Mouse (Mus musculus) splenic B cell, adult 2 months (primary cell): ENCODE results near the gene Nphs1.

ENCODE experiments used
- DNase-seq: peaks from one replicate; pipeline ENCODE4 v3.0.0-alpha.2; 2011; ENCODE audit warnings: low read depth, low spot score
- H3K27me3 ChIP-seq: 2 replicates; pipeline ENCODE4 v1.6.1; 2012; ENCODE audit warnings: mild to moderate bottlenecking, low read length, moderate library complexity, mixed read lengths; ENCODE audit not compliant: control insufficient read depth, poor library complexity, insufficient read depth, severe bottlenecking
- H3K36me3 ChIP-seq: 2 replicates; pipeline ENCODE4 v1.6.1; 2012; ENCODE audit warnings: mild to moderate bottlenecking, low read length, moderate library complexity, mixed read lengths; ENCODE audit not compliant: control insufficient read depth, poor library complexity, insufficient read depth, severe bottlenecking

The Nphs1 gene

DNA sequence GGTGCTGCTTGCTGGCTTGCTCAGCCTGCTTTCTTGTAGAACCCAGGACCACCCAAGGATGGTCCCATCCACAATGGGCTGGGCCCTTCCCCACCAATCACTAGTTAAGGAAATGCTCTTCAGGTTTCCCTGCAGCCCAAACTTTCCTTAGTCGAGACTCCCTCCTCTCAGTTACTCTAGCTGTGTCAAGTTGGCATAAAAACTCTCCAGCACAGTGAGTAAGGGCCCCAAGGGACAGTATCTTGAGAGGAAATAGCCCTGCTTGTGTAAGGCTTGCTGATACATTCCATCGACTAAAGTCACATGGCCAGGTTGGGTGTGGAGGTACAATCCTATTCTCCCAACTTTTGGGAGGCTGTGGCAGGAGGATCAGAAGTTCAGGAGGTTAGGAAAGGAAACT, 27.9 kb upstream of the Nphs1 start:
- peak; percentile 57 for DNase-seq
- Histone ChIP-seq H3K36me3 (peaks cover 31% of the 10 kb centered on the region), H3K27me3 (no peaks in the 10 kb centered on the region)

DNA sequence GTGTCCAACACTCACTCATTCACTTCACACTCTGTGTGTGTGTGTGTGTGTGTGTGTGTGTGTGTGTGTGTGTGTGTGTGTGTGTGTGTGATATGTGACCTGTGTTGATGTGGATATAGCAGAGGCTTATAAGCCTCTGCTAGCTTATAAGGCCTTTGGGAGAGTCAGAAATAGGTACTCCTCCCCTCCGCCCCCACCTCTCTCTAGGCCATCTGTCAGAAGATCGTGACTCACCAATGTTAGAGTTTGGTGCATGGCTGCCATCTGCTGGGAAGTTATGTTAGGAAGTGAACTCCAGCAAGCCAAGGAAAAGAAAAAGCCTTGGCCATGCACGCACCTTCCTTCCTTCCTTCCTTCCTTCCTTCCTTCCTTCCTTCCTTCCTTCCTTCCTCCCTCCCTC, 26.3 kb upstream of the Nphs1 start:
- peaks cover 19% of the 10 kb centered on the region for H3K36me3 ChIP-seq
- DNase-seq: peak; percentile 90
- no peaks in the 10 kb centered on the region for H3K27me3 ChIP-seq

DNA sequence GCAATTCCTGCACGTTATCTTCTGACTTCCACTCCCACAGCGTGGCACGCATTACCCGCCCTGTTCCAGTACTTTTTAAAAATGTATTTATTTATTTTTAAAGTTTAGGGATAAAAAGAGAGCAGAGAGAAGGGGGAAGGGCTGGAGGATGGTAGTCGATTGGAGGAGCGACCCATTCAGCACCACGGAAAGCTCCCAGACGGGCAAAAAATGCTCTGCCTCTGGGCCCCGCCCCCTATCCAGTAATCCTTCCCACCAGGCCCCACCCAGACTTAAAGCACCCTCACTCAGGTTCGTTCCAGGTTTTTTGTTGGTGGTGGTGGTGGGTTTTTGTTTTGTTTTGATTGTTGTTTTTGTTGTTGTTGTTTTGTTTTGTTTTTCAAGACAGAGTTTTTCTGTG, 23.9 kb upstream of the Nphs1 start:
- Histone ChIP-seq H3K27me3 (no peaks in the 10 kb centered on the region), H3K36me3 (no peaks in the 10 kb centered on the region)
- DNase-seq: peak; percentile 47

DNA sequence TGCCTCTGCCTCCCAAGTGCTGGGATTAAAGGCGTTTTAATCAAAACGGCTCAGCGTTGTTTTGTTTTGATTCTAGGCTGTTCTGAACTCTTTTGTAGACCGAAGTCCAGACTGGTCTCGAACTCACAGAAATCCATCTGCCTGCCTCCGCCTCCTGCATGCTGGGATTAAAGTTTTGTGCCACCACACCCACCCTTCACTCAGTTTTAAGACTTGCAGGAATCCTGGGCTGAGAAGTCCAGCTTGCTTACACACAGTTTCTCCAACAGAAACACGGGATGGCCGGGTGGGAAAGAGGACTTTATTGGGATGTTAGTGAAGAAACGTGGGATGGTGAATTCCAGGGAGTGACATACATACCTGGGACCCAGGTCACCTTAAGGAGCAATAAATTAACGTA, 23.4 kb upstream of the Nphs1 start:
- no peak for DNase-seq

DNA sequence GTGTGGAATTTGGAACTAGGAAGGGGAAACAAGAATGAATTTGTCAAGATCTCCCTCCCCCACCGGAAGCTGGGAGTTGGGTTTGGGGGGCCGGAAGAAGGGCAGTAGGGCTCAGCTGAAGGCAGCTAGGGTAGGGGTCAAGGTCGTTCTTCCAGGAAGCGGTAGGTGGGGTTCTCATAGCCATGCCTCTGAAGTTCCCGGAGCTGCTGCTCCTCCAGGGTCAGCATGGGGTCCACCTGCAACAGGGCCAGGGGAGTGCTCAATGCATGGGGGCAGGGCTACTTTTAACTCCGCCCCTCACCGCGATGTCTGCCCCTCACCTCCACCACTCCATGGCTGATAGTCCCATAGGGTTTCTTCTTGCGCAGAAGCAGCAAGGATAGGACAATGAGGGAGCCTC, 23.0 kb upstream of the Nphs1 start:
- H3K36me3 ChIP-seq: no peaks in the 10 kb centered on the region
- no peak for DNase-seq

More for the DNA sequence above, 23.4 kb upstream of the Nphs1 start:
- no peaks in the 10 kb centered on the region for H3K27me3 ChIP-seq
- no peaks in the 10 kb centered on the region for H3K36me3 ChIP-seq

DNA sequence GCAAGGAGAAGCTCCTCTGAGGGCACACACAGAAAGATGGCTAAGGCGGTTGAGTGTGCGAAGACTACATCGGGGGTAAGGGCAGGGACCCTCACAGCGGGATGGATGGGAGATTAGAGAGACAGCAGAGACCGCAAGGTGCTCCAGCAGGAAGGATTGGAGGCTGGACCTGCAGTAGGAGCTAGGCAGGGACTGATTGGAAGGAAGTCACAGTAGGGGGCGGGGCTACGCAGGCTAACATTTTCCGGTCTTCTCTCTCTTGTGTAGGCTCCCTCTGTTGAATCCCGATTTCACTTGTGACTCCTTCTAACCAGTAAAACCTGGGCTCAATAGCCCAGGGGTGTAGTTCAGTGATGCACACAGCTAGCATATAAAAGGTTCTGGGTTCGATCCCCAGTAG, 21.2 kb upstream of the Nphs1 start:
- H3K36me3 ChIP-seq: no peaks in the 10 kb centered on the region
- no peaks in the 10 kb centered on the region for H3K27me3 ChIP-seq
- DNase-seq: no peak

More for the DNA sequence above, 23.0 kb upstream of the Nphs1 start:
- no peaks in the 10 kb centered on the region for H3K27me3 ChIP-seq

DNA sequence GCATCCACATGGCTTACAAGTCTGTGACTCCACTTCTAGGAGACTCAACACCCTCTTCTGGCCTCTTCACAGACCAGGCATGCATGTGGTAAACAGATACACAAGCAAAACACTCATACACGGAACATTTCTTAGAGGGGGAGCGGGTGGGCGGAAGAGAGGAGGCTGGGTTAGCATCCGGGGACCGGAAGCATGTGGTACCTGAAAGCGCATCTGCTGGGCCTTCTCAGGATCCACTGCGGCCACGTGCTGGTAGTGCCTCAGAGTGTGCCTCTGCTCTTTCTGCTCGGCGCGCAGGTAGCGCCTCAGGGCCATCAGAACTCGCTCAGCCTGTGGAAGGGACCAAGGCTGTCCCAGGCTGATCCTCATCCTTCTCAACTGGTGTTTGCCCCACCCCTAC, 18.4 kb upstream of the Nphs1 start:
- no peaks in the 10 kb centered on the region for H3K27me3 ChIP-seq
- DNase-seq: no peak
- no peaks in the 10 kb centered on the region for H3K36me3 ChIP-seq

DNA sequence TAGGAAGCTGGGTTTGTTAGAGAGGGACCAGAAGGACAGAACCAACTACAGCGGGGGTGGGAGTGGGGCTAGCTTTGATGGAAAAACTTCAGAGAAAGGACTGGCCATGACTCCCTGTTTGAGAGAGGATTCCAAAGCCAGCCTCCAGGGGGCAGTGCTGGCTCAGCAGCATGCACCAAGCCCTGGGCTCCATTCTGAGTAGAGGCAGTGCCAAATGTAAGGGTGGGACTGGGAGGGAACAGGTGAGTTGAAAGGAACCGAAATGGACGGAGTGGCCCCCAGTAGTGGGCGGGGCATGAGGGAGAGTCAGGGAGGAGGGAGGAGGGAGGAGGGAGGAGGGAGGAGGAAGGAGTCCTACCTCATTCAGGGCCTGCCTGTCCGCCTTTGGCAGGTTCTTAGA, 17.4 kb upstream of the Nphs1 start:
- H3K36me3 ChIP-seq: no peaks in the 10 kb centered on the region
- 0 out of 2 replicates have a peak, but pooled peaks cover 2% of the 10 kb centered on the region for H3K27me3 ChIP-seq
- DNase-seq: peak; percentile 77

DNA sequence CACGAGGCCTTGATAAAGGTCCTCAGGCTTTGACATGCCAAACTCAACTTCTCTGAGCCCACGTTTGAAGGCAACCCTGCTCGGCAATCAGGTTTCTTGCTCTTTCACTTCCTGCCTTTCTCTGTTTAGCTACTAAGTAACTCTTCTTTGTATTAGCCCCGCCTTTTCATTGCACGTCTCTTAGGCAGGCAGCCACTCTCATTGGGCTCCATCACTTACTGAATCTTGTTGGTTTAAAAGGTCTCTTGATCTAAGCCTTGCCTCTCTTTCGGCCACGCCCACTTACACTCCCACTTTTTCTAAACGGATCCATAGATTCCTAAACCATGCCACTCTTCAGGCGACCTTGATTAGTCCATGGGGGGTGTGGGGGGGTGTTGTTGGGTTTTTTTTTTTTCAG, 14.4 kb upstream of the Nphs1 start:
- DNase-seq: peak; percentile 47
- Histone ChIP-seq H3K36me3 (no peaks in the 10 kb centered on the region), H3K27me3 (0 out of 2 replicates have a peak, but pooled peaks cover 3% of the 10 kb centered on the region)

DNA sequence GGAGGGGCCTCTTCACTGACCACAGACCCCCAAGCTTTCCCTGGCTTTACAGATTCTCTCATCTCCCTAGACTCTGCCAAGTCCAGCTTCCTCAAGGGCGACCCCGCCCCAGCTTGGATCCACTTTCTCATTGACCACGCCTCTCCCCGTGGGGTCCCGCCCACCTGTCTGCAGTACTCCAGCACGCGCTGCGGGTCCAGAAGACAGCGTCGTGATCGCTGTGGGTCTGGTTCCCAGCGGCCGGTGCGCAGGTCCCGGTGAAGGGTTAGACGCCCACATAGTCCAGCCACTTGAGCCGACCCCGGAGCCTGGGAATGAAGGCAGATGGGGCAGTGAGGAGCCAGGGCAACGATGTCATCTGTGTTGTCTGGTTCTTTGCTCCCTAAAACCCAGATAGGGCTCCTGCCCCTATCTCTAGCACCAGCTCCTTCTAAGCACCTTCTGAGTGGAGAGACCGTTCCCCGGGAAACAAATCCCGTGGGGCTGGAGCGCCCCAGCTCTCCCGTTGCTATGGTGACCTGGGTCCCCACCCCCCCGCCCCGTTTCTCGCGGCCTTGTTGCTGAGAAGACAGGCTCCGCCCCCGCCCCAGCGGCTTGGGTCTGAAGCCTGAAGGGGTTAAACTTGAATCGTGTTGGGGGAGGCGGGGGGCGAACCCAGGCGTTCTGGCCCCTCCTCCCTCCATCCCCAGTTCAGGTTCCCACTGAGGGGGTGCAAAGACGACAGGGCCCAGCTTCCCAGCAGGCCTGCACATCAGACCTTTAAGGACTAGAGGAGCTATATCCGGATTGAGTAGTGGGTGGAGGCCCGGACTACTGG, 13.8 kb upstream of the Nphs1 start:
- Histone ChIP-seq H3K27me3 (0 out of 2 replicates have a peak, but pooled peaks cover 3% of the 10 kb centered on the region), H3K36me3 (no peaks in the 10 kb centered on the region)
- no peak for DNase-seq

DNA sequence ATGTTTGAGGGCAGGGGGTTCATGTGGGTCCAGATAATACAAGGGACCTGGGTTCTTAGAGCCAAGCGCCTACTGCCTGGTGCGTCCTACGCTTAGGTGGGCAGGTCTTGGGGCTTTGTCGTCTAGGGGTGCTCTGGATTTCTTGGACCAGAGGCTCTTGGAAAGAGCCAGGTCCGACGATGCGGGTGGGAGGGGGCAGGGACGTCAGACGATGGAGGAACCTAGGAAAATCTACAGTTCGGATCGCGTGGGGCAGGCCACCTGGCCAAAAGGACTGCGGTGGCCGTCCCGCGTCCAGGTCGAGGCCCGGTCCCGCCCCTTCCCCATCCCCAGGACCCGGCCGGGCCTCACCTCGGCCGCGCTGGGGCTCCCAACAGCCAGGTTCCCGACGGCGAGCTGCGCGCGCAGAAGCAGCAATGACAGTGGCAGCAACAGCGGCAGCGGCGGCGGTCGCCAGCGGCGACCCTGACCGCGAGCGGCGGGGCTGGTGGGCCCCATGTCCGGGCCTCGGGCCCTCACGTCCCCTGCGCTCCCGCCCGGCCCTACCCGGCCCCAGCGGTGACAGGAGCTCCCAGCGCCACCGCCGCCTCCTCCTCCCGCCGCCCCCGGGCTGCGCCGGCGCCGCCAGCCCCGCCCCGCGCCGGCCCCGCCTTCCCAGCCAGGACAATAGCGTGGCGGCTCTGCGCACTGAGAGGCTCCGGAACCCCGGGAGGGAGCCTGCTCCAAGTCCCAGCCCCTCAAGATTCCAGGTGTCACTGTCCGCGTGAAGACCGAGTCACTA, 13.0 kb upstream of the Nphs1 start, which contains the start of gene Aplp1:
TSS of gene Aplp1 (minus strand) at position 565 of the 781 bp plus-strand sequence.
- H3K36me3 ChIP-seq: no peaks in the 10 kb centered on the region
- H3K27me3 ChIP-seq: 0 out of 2 replicates have a peak, but pooled peaks cover 3% of the 10 kb centered on the region
- peak; percentile 36 for DNase-seq

DNA sequence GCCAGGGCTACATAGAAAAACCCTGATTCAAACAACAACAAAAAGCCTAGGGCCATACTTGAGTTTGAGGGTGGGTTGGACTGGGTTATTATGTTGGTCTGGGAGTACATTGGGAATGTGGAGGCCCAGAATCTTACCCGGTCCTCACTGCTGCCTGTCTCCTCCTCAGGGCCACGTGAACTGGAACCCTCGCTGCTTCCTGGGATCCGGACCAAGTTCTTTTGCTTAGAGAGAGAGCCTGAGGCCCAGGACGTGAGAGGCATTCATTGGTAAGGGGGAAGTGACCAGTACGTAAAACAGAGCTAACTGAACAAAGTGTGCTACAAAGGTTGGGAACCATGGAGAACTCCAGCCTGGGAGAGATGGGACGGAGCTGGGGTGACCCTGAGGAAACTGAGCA, 7.9 kb upstream of the Nphs1 start:
- Histone ChIP-seq H3K27me3 (0 out of 2 replicates have a peak, but pooled peaks cover 3% of the 10 kb centered on the region), H3K36me3 (no peaks in the 10 kb centered on the region)
- no peak for DNase-seq

DNA sequence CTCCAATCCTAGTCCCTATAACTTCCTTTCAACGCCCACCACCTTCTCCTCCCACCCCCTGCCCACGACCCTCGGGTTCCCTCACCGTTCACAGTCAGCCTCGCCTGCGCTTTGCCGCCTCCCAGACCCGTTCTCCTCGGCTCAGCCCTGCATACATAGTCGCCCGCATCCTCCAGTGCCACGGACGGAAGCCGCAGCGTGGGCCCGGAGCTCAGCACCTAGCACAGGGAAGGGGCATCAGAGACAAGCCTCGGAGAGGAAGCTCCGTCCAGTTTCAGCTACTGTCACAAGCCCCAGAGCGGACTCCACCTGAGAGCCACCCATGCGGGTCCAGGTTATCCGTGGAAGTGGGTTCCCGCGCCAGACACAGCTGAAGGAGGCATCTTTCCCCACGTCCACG, 4.8 kb upstream of the Nphs1 start:
- no peaks in the 10 kb centered on the region for H3K27me3 ChIP-seq
- no peak for DNase-seq
- H3K36me3 ChIP-seq: no peaks in the 10 kb centered on the region

DNA sequence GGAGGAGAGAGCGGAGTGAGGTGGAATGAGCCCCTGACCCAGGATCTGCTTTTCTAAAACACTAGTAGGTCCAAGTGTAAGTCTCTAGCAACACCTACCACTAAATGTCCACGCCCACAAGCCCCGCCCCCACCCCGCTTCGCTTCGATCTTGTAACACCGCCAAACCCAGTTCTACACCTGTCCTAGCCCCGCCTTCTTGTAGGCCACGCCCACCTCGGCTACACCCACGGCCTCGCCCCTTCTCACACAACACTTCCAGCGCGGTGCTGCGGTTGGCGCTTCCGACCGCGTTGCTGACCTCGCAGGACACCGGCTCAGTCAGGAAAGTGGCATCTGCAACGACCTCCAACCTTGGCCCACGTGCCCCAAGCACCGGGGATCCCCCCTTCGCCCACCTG, 4.3 kb upstream of the Nphs1 start:
- DNase-seq: peak; percentile 76
- H3K27me3 ChIP-seq: no peaks in the 10 kb centered on the region
- no peaks in the 10 kb centered on the region for H3K36me3 ChIP-seq

DNA sequence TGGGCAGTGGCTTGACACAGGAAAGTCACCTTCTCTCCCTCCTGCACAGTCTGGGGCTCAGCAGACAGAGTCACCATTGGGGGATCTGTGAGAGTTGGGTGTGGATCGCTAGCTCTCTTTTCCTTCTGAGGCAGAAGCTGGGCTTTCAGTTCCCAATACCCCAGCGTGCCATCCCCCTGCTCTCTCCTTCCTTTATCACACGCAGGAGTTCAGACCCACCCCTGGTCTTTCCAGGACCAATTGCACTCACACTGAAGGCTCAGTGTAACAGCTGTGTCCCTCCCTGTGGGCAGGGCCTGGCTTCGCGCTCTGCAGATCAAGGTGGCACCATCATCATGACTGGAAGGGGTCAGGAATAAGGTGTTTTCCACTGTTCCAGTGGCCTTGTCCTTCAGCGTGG, 3.9 kb upstream of the Nphs1 start:
- no peak for DNase-seq
- Histone ChIP-seq H3K27me3 (no peaks in the 10 kb centered on the region), H3K36me3 (no peaks in the 10 kb centered on the region)
